Mouse (Mus musculus) small intestine, adult 2 months (tissue): ENCODE measurements around the gene Tor1b.

Experiments used
- CTCF ChIP-seq: fragments of 200-500 bp; IDR thresholded peaks from 2 replicates; pipeline ENCODE4 v1.5.1; 2012; ENCODE audit warnings: low read depth, mild to moderate bottlenecking, control low read depth, inconsistent platforms, low read length, moderate library complexity, mixed read lengths; ENCODE audit not compliant: insufficient replicate concordance, insufficient read length; ENCODE audit errors: extremely low read depth
- POLR2A ChIP-seq: fragments of 200-500 bp; IDR thresholded peaks from 2 replicates; pipeline ENCODE4 v1.6.1; 2012; ENCODE audit warnings: low read depth, mild to moderate bottlenecking, control low read depth, inconsistent platforms, low read length, moderate library complexity

GRCm38 (mm10) chr2:30933917-30934450 is 18.8 kb upstream of the Tor1b start:
- no peak for TF ChIP-seq POLR2A
- peak; percentile 59; the same call in 1 of the 2 replicates for TF ChIP-seq CTCF
